Comparison of ENCODE assay signal across 9 mouse cellular contexts in genomic region chr5:124027702-124028470, GRCm38 (mm10). TPM values are rescaled to one million over a fixed set of nuclear protein-coding genes. Genes with fewer than 3 reads are reported as not detected.
A peak's percentile ranks its signal among the peaks of the same experiment; 100 is the strongest.
DNase-seq lines count a peak whose midpoint lies in the region; ATAC-seq and TF ChIP-seq lines count a peak whose summit lies in the region.
"Had no signal": no experiment of that assay in that cellular context is flagged by ENCODE, and none has a peak within 500 bp of the region (broad histone marks: within the 10 kb centered on the region; RNA-seq: fewer than 3 reads in every experiment).

No protein-coding gene starts in this region.

- ATAC-seq in hindbrain, embryonic 13.5 days (ENCODE audit: low FRiP score), result no peak
- no peak for ATAC-seq in midbrain, postnatal 0 days (ENCODE audit: low FRiP score)

- H3K4me1 ChIP-seq in hindbrain, embryonic 13.5 days (replicated peaks), result peaks cover 77% of the 10 kb centered on the region
- H3K4me1 ChIP-seq in midbrain, postnatal 0 days (ENCODE audit: insufficient read depth, low read length), result peaks cover 11% of the 10 kb centered on the region

- H3K4me2 ChIP-seq in hindbrain, embryonic 13.5 days, result peak overlapping the region; percentile 78
- H3K4me2 ChIP-seq in midbrain, postnatal 0 days (ENCODE audit: low read depth, low read length, poor library complexity, severe bottlenecking), result peak overlapping the region; percentile 36

- DNase-seq in adrenal gland, adult 2 months, result peak; percentile 38
- DNase-seq in adrenal gland, postnatal 4 days (ENCODE audit: low spot score in 2 of 2), result no peak
- no peak for DNase-seq in layer of hippocampus, adult 2 months (ENCODE audit: low spot score in 2 of 2)
- DNase-seq in layer of hippocampus, adult 8-10 months (ENCODE audit: low spot score in 2 of 2), result no peak
- DNase-seq in midbrain, postnatal 0 days (ENCODE audit: low spot score), result no peak
- no peak for DNase-seq in layer of hippocampus, adult 18-20 months (ENCODE audit: low spot score in 2 of 2)
- DNase-seq in spleen, postnatal 36 days (ENCODE audit: low spot score in 2 of 2), result no peak

- H3K36me3 ChIP-seq in hindbrain, embryonic 13.5 days, result peaks cover 11% of the 10 kb centered on the region; the same call in 1 of the 2 replicates
- no peaks in the 10 kb centered on the region for H3K36me3 ChIP-seq in midbrain, postnatal 0 days (ENCODE audit: insufficient read depth, low read length)

- WGBS in hindbrain, embryonic 13.5 days, result 69% methylated on average over 19 of the region's 19 CpGs
- 35% methylated on average over 19 of the region's 19 CpGs for WGBS in midbrain, postnatal 0 days

- H3K9me3 ChIP-seq in hindbrain, embryonic 13.5 days, result no peaks in the 10 kb centered on the region
- H3K9me3 ChIP-seq in midbrain, postnatal 0 days (ENCODE audit: low read length), result no peaks in the 10 kb centered on the region

- no peak for TF ChIP-seq CTCF in layer of hippocampus, adult 2 months (conservative IDR thresholded peaks at IDR 0.05)
- TF ChIP-seq CTCF in midbrain, postnatal 0 days (IDR thresholded peaks at IDR 0.05), result no peak

- H3K4me3 ChIP-seq in layer of hippocampus, adult 2 months, result peak overlapping the region; percentile 30; the same call in 1 of the 2 replicates
- H3K4me3 ChIP-seq in hindbrain, embryonic 13.5 days, result no peak overlapping the region; the same call in 1 of the 2 replicates
- H3K4me3 ChIP-seq in midbrain, postnatal 0 days (ENCODE audit: low read depth, low read length), result no peak overlapping the region
- H3K4me3 ChIP-seq: myocyte had no signal

- peak overlapping the region; percentile 36; the same call in 1 of the 2 replicates for H3K9ac ChIP-seq in hindbrain, embryonic 13.5 days
- no peak overlapping the region for H3K9ac ChIP-seq in midbrain, postnatal 0 days (replicated peaks; ENCODE audit: low read length, poor library complexity, severe bottlenecking)

- no peaks in the 10 kb centered on the region for H3K27me3 ChIP-seq in hindbrain, embryonic 13.5 days
- H3K27me3 ChIP-seq in midbrain, postnatal 0 days (ENCODE audit: insufficient read depth, low read length), result no peaks in the 10 kb centered on the region

- H3K27ac ChIP-seq in layer of hippocampus, adult 2 months, result peak overlapping the region; percentile 93; the same call in 1 of the 2 replicates
- peak overlapping the region; percentile 27 for H3K27ac ChIP-seq in hindbrain, embryonic 13.5 days
- H3K27ac ChIP-seq in midbrain, postnatal 0 days (ENCODE audit: low read depth, low read length), result peak overlapping the region; percentile 55; the same call in 1 of the 2 replicates

RNA-seq across cellular contexts. Expression of gene Vps37b, which starts 4.2 kb away (rescaled TPM):
- 100 to 1,000 TPM in 1 of 2 experiments, 10 to 100 TPM in 1; 65.8 to 146 TPM for total RNA-seq in adrenal gland, adult 2 months (2021)
- 198 and 208 TPM in 2 replicates for polyA plus RNA-seq in adrenal gland, adult 2 months (2012; rRNA removed)
- total RNA-seq in adrenal gland, postnatal 4 days (2021), result 10 to 100 TPM; 61.4 to 64.1 TPM
- 10 to 100 TPM; 36.8 to 42.2 TPM for total RNA-seq in layer of hippocampus, adult 2 months (2021)
- total RNA-seq in layer of hippocampus, adult 8-10 months (2022), result 10 to 100 TPM; 35.9 to 39.4 (median 36.6) TPM
- 79.3 and 84.7 TPM in 2 replicates for polyA plus RNA-seq in hindbrain, embryonic 13.5 days (2015; fragmentation: Nextera tagmentation; extraction: Ambion mirVana)
- 52.3 and 75.5 TPM in 2 replicates for total RNA-seq in midbrain, postnatal 0 days (2014; rRNA removed)
- 54.3 and 56.2 TPM in 2 replicates for polyA plus RNA-seq in midbrain, postnatal 0 days (2015; fragmentation: Nextera tagmentation; extraction: Ambion mirVana)
- 10 to 100 TPM; 38.0 to 43.9 TPM for total RNA-seq in layer of hippocampus, adult 18-20 months (2021)

RNA-seq across cellular contexts. Expression of gene Hip1r, which starts 54.5 kb away (rescaled TPM):
- 10 to 100 TPM; 16.4 to 19.3 TPM for total RNA-seq in adrenal gland, adult 2 months (2021)
- polyA plus RNA-seq in adrenal gland, adult 2 months (2012; rRNA removed), result 6.5 and 10.4 TPM in 2 replicates
- total RNA-seq in adrenal gland, postnatal 4 days (2021), result 10 to 100 TPM; 16.3 to 23.6 TPM
- 10 to 100 TPM; 42.8 to 43.8 TPM for total RNA-seq in layer of hippocampus, adult 2 months (2021)
- 10 to 100 TPM; 33.5 to 47.0 (median 44.6) TPM for total RNA-seq in layer of hippocampus, adult 8-10 months (2022)
- 21.4 and 25.5 TPM in 2 replicates for polyA plus RNA-seq in hindbrain, embryonic 13.5 days (2015; fragmentation: Nextera tagmentation; extraction: Ambion mirVana)
- total RNA-seq in midbrain, postnatal 0 days (2014; rRNA removed), result 42.9 and 45.4 TPM in 2 replicates
- 25.8 and 30.8 TPM in 2 replicates for polyA plus RNA-seq in midbrain, postnatal 0 days (2015; fragmentation: Nextera tagmentation; extraction: Ambion mirVana)
- total RNA-seq in layer of hippocampus, adult 18-20 months (2021), result 10 to 100 TPM; 46.3 to 48.5 TPM

Comparison
In these comparisons a context has a peak if more than half of its experiments do, and no peak if none do; other contexts are left out.
1. H3K27ac ChIP-seq: peak in every context shown above with its lines; median percentile 93 in layer of hippocampus, adult 2 months; 55 in midbrain, postnatal 0 days; 27 in hindbrain, embryonic 13.5 days.